Comparison of ENCODE assay signal across 13 mouse cellular contexts in genomic region chr2:178421603-178422002, GRCm38 (mm10). TPM values are rescaled to one million over a fixed set of nuclear protein-coding genes. Genes with fewer than 3 reads are reported as not detected.
DNase-seq lines count a peak whose midpoint lies in the region; ATAC-seq and TF ChIP-seq lines count a peak whose summit lies in the region.
"Had no signal": no experiment of that assay in that cellular context is flagged by ENCODE, and none has a peak within 500 bp of the region (broad histone marks: within the 10 kb centered on the region; RNA-seq: fewer than 3 reads in every experiment).

No protein-coding gene starts in this region.

- TF ChIP-seq EP300 in heart, adult 2 months (IDR thresholded peaks at IDR 0.05; ENCODE audit: insufficient read depth, low read depth, low read length): no peak

- WGBS in heart, adult 2 months: 41% methylated on average over 6 of the region's 6 CpGs
- WGBS in lung, embryonic 14.5 days: 29% methylated on average over 6 of the region's 6 CpGs

- H3K27me3 ChIP-seq in heart, adult 2 months (ENCODE audit: control insufficient read depth, insufficient read depth, low read length): no peaks in the 10 kb centered on the region
- H3K27me3 ChIP-seq in lung, embryonic 14.5 days (ENCODE audit: insufficient read depth, low read length): no peaks in the 10 kb centered on the region
- H3K27me3 ChIP-seq: Patski had no signal

- no peak overlapping the region for H3K4me3 ChIP-seq in heart, adult 2 months
- H3K4me3 ChIP-seq in lung, embryonic 14.5 days (ENCODE audit: low read depth, low read length): no peak overlapping the region

- H3K27ac ChIP-seq in heart, adult 2 months: peak overlapping the region; percentile 61
- H3K27ac ChIP-seq in lung, embryonic 14.5 days (ENCODE audit: low read depth): no peak overlapping the region

- no peaks in the 10 kb centered on the region for H3K9me3 ChIP-seq in lung, embryonic 14.5 days (ENCODE audit: low read depth, low read length)

- no peaks in the 10 kb centered on the region for H3K79me2 ChIP-seq in heart, adult 2 months (replicated peaks; ENCODE audit: control insufficient read depth, insufficient read depth, low read length)

- no peak overlapping the region for H3K4me2 ChIP-seq in lung, embryonic 14.5 days

- no peak for DNase-seq in heart, adult 2 months
- no peak for DNase-seq in heart, postnatal 36 days
- peak; percentile 55 for DNase-seq in lung, embryonic 14.5 days
- no peak for DNase-seq in lung, postnatal 25 days (ENCODE audit: low spot score)
- peak; percentile 20 for DNase-seq in testis, postnatal 10 days (ENCODE audit: low spot score)
- DNase-seq in testis, postnatal 14 days (ENCODE audit: low spot score): no peak
- DNase-seq in cerebellum, adult 9-10 months: no peak
- no peak for DNase-seq in thymus, adult 18-20 months
- DNase-seq: cerebellum, postnatal 10 days; kidney, postnatal 14 days; lung, postnatal 36 days had no signal

- no peaks in the 10 kb centered on the region for H3K4me1 ChIP-seq in heart, adult 2 months (ENCODE audit: control insufficient read depth, insufficient read depth, low read length)
- H3K4me1 ChIP-seq in lung, embryonic 14.5 days (ENCODE audit: insufficient read depth): no peaks in the 10 kb centered on the region

- no peak for TF ChIP-seq CTCF in heart, adult 2 months (IDR thresholded peaks at IDR 0.05)
- TF ChIP-seq CTCF in lung, embryonic 14.5 days (IDR thresholded peaks at IDR 0.05; ENCODE audit: low read depth): no peak

- peak; percentile 51; the same call in 1 of the 2 replicates for ATAC-seq in lung, embryonic 14.5 days (ENCODE audit: insufficient read depth)
- ATAC-seq: Patski had no signal

- H3K9ac ChIP-seq in heart, adult 2 months (ENCODE audit: low read depth, low read length): no peak overlapping the region
- no peak overlapping the region for H3K9ac ChIP-seq in lung, embryonic 14.5 days

- TF ChIP-seq POLR2A in heart, adult 2 months (IDR thresholded peaks at IDR 0.05; ENCODE audit: insufficient read depth, low read depth, low read length): no peak

- peaks cover 5% of the 10 kb centered on the region; the same call in 1 of the 2 replicates for H3K36me3 ChIP-seq in heart, adult 2 months (ENCODE audit: control insufficient read depth, insufficient read depth, low read length)
- no peaks in the 10 kb centered on the region for H3K36me3 ChIP-seq in lung, embryonic 14.5 days (ENCODE audit: insufficient read depth)

- intact Hi-C loops in heart, adult 2 months (cut with DNase I): no loop called here
- intact Hi-C loops in heart, postnatal 36 days (cut with DNase I): loop anchor here (10.0 kb wide), 1 partner anchor 153 kb away; no protein-coding TSS in a partner anchor

RNA-seq across cellular contexts. Expression of gene Fam217b, which starts 7.3 kb away (rescaled TPM):
- total RNA-seq in heart, adult 2 months (2021): 10 to 100 TPM in 1 of 2 experiments, 1 to 10 TPM in 1; 9.1 to 10.6 TPM
- 5.5 and 9.5 TPM in 2 replicates for polyA plus RNA-seq in heart, adult 2 months (2012; rRNA removed)
- total RNA-seq in heart, postnatal 36 days (2021): 10 to 100 TPM in 1 of 2 experiments, 1 to 10 TPM in 1; 9.6 to 13.3 TPM
- polyA plus RNA-seq in lung, embryonic 14.5 days (2014; fragmentation: Nextera tagmentation; extraction: Ambion mirVana): 3.2 and 3.4 TPM in 2 replicates

RNA-seq across cellular contexts. Expression of gene Ppp1r3d, which starts 7.3 kb away (rescaled TPM):
- 10 to 100 TPM; 12.6 to 13.7 TPM for total RNA-seq in heart, adult 2 months (2021)
- polyA plus RNA-seq in heart, adult 2 months (2012; rRNA removed): 10.0 and 16.4 TPM in 2 replicates
- 10 to 100 TPM; 15.3 to 17.9 TPM for total RNA-seq in heart, postnatal 36 days (2021)
- 2.1 and 3.0 TPM in 2 replicates for polyA plus RNA-seq in lung, embryonic 14.5 days (2014; fragmentation: Nextera tagmentation; extraction: Ambion mirVana)

RNA-seq across cellular contexts. Expression of gene Cdh26, which starts 8.7 kb away (rescaled TPM):
- not detected for total RNA-seq in heart, adult 2 months (2021)
- 0.12 and 0.76 TPM in 2 replicates for polyA plus RNA-seq in heart, adult 2 months (2012; rRNA removed)
- total RNA-seq in heart, postnatal 36 days (2021): under 1 TPM in 1 of 2 experiments, not detected in 1; 0.11 TPM
- polyA plus RNA-seq in lung, embryonic 14.5 days (2014; fragmentation: Nextera tagmentation; extraction: Ambion mirVana): 0.07 TPM in 1 of 2 replicates, not detected in the other
- polyA plus RNA-seq: forebrain, embryonic 11.5 days; Patski had no signal

RNA-seq across cellular contexts. Expression of gene Sycp2, which starts 14.1 kb away (rescaled TPM):
- under 1 TPM; 0.84 to 0.89 TPM for total RNA-seq in heart, adult 2 months (2021)
- polyA plus RNA-seq in heart, adult 2 months (2012; rRNA removed): 0.04 and 0.09 TPM in 2 replicates
- 1 to 10 TPM in 1 of 2 experiments, under 1 TPM in 1; 0.49 to 1.7 TPM for total RNA-seq in heart, postnatal 36 days (2021)
- 0.08 and 0.20 TPM in 2 replicates for polyA plus RNA-seq in lung, embryonic 14.5 days (2014; fragmentation: Nextera tagmentation; extraction: Ambion mirVana)

Comparison
In these comparisons a context has a peak if more than half of its experiments do, and no peak if none do; other contexts are left out.
1. DNase-seq: peak in lung, embryonic 14.5 days (single experiment) and testis, postnatal 10 days (single experiment); none in heart, adult 2 months (0 of 2), heart, postnatal 36 days (0 of 2), lung, postnatal 25 days (single experiment), testis, postnatal 14 days (single experiment), cerebellum, adult 9-10 months (single experiment) and thymus, adult 18-20 months (0 of 2).